Mouse (Mus musculus) heart, adult 2 months (tissue): ENCODE measurements around the gene D630003M21Rik.

Experiments used
- CTCF ChIP-seq: fragments of 200-600 bp; IDR thresholded peaks from 2 replicates; pipeline ENCODE4 v1.8.1; 2022; ENCODE audit warnings: antibody characterized with exemption, mild to moderate bottlenecking, moderate library complexity
- POLR2A ChIP-seq: fragments of 200-500 bp; IDR thresholded peaks from 2 replicates; pipeline ENCODE4 v1.6.1; 2011; ENCODE audit warnings: mild to moderate bottlenecking, low read depth, low read length, control low read depth; ENCODE audit not compliant: insufficient read depth

DNA sequence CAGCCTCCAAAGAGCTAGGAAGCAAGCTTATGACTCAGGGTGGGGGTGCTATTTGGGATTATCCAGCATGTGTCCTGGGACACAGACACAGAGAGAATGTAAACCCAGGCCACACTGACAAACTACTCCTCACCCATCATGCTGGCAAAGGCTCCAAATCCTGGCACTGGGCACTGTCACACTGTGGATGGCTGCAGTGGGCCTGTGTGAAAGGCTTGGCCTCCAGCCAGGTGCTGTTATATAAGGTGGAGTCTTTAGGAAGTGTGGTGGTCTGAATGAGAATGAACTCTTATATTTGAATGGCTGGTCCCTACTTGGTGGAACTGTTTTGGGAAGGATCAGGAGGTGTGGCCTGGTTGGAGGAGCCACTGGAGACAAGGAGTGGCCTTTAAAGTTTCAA, 7.7 kb upstream of the D630003M21Rik start:
- no peak for TF ChIP-seq CTCF
- no peak for TF ChIP-seq POLR2A
